Mouse (Mus musculus) ES-Bruce4 (cell line): Measurements from ENCODE around the gene Atg4a-ps.

Experiments
- CTCF ChIP-seq: IDR thresholded peaks from one replicate; pipeline ENCODE4 v1.8.1; 2011; ENCODE audit warnings: low read depth, low read length
- POLR2A ChIP-seq: IDR thresholded peaks from one replicate; pipeline ENCODE4 v1.8.1; 2011; ENCODE audit warnings: low read length; ENCODE audit not compliant: insufficient read depth

DNA sequence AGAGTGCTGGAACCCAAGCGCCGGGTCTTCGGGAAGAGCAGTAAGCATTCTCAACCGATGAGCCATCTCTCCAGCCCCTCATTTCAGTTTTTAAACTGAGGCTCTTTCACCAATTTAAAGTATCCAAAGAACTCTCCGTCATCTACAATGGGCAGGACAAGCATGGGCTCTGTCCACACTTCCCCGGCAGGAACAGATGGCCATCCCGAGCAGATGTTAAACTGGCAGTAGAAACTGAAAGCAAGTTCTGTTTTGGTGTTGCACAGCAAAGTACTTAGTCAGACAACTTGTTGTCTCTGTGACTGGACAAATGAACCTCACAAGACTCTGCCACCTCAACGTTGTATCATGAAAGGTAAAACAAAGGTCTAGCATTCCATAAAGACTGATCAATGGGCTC is 15.8 kb upstream of the Atg4a-ps start:
- TF ChIP-seq CTCF (no peak), POLR2A (no peak)
